Mouse (Mus musculus): ENCODE measurements around the gene Spp1.

Gene Spp1

GRCm38 (mm10) chr5:104434835-104435301 is at the start of gene Spp1:
Gene Spp1, plus strand, starts transcription at chr5:104435118.
- in situ Hi-C loops (cut with MboI, MseI): no loop called here

DNA sequence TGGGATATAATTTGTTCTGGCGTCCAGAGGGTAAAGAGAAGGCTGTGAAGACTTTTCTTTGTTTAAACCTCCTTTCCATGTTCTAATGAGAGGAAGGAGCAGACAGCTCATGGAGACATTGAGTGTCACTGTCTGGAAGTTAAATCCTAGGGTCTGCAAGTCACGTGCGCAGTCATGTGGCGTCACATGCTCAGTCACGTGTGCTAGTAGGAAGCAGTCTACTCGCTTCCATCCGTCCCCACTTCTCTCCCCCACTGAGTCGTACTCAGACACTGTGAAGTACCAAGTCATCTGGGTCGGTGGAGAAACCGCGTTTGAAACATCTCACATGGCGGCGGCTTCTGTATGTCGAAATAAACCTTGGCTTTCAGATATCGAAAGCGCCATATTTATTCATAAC is 49.4 kb upstream of the Spp1 start:
- in situ Hi-C loops (cut with MboI, MseI): no loop called here

GRCm38 (mm10) chr5:104386908-104387307 is 48.0 kb upstream of the Spp1 start:
- in situ Hi-C loops (cut with MboI, MseI): no loop called here

DNA sequence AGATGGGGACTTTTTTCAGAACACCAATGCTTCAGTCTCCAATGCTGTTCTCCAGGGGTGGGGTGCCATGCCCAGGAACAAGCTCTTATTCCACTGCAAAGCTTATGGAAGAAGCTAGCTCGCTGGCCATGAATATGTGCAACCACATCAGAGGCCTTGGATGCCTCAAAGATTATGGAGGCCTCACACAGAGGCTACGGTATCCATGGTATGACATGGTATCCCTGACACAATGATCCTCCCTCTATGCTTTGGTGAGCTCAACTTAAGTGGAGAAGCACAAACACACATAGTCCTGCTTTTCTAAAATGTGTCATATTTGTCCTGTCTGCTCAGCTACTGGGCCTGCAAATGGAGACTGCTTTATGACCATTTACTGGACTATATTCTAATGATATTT is 44.0 kb upstream of the Spp1 start:
- in situ Hi-C loops (cut with MboI, MseI): no loop called here

- in situ Hi-C loops (cut with MboI, MseI): no loop called here
These were observed 42.1 kb upstream of the Spp1 start for GRCm38 (mm10) chr5:104392784-104393183.

- in situ Hi-C loops (cut with MboI, MseI): no loop called here
These were observed 38.6 kb upstream of the Spp1 start for GRCm38 (mm10) chr5:104396286-104396685.

DNA sequence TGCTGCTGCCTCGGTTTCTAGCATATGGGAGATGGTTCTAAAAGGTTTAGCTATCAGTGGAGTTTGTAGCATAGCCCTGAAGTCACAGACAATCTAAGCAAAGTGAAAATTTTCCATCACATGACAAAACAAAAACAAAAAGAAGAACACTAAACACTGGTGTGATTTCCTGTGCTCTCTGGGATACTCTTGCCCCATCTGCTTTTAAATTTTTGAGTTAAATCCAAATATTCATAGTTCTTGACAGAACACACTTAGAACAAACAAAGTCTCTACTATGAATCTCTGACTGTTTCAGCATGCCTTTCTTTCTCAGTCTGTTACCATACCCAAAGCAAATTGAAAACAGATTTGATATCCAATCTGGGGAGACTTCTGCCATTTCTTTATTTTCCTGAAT is 36.9 kb upstream of the Spp1 start:
- in situ Hi-C loops (cut with MboI, MseI): no loop called here

DNA sequence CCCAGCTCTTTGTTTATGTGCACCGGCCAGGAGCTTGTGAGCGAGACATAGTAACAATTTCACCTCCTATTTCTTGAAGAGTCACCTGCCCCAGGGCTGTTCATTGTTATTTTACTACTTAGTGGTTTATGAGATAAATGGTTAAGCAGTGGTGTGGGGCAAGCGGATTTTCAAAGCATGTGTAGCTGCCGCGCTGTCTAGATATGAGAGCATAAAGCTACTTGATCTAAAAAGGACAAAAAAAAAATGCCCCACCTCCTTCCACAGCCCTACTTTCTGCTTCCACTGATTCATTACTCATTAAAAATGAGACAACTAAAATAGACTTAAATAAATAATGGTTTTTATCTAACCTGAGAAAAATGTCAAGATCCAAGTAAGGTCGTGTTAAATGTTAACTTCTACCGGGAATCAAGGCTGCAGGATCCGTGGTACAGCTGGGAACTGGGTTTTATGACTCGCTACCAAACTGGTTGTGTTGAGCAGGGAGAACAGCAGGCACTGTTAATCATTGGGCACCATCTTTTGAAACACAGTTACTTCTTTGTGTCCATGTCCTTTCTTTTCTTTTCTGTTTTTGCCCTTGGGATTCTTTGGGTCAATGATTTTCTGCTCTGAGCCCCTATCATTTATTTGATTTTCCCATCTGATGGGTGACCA is 35.5 kb upstream of the Spp1 start:
- in situ Hi-C loops (cut with MboI, MseI): no loop called here

GRCm38 (mm10) chr5:104399970-104400369 is 34.9 kb upstream of the Spp1 start:
- in situ Hi-C loops (cut with MboI, MseI): no loop called here

- in situ Hi-C loops (cut with MboI, MseI): no loop called here
These were observed 32.3 kb upstream of the Spp1 start for GRCm38 (mm10) chr5:104402651-104403050.

DNA sequence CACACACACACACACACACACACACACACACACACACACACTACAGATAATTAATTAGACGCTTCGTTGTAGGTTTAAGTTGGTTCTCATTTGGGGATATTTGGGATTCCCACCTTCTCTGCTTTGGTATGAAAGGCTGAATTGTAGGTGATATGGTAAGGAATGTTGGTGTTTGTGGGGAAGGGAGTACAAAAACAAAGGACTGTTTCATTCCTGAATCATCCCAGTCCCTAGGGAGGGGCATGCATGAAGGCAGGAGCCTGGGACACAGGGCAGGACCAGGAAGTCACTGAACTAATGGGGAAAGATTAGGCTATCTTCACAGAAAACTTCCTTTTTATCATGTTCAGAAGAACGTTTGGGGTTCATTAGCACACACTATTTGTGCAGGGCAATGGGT is 31.6 kb upstream of the Spp1 start:
- in situ Hi-C loops (cut with MboI, MseI): no loop called here

DNA sequence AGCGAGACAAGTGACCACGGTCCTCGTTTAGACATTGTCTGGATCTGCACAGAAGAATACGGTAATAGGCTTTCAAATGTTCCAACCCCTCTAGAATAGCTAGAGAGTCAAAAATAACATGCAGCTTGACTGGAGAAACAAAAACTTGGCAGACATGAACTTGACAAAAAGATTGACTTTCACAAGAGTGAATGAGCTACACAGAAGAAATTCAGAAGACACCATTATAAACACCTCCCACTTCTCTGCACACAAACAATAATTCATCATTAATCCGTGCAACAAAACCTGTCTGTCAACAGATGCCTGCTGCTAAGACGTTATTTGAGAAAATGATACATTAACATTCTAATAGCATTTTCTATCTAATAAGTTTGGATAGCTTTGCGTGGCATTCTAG is 30.4 kb upstream of the Spp1 start:
- in situ Hi-C loops (cut with MboI, MseI): no loop called here

DNA sequence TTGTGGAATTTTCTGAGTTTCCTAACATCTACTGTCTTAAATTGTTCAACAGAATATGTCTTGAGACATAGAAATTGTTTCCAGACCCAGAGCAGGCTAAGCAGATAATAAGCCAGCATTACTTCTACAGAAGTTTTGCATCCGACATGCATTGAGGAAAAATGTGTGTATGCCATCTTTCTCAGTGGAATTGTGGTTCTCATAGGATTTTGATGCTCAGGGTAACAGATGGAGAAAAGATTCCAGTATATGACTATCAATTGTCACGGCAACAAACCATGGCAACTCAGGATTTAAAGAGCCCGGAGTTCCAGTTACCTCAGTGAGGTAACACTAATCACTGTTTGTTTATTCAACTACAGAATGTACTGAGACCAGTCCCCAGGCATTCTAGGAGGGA is 29.9 kb upstream of the Spp1 start:
- in situ Hi-C loops (cut with MboI, MseI): no loop called here

GRCm38 (mm10) chr5:104406756-104407155 is 28.2 kb upstream of the Spp1 start:
- in situ Hi-C loops (cut with MboI, MseI): no loop called here

GRCm38 (mm10) chr5:104407541-104408231 is 27.2 kb upstream of the Spp1 start:
- in situ Hi-C loops (cut with MboI, MseI): no loop called here

DNA sequence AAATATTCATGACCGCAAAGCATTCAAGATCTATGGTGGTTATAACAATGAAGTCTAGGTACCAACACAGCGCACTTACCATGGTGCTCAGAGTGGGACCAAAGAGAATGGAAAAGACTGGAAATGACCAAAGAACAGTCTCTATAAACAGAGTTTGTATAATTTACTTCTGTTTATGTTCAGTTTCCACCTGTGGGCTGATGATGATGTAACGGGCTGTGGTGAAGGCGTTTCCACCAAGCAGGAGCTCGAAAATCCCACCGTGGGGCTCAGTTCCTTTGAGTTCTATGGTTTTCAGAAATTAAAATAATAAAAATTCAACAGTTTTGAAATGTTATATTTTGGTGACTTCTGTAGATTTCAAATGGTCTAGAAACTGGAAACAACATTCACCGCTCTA is 26.4 kb upstream of the Spp1 start:
- in situ Hi-C loops (cut with MboI, MseI): no loop called here

- in situ Hi-C loops (cut with MboI, MseI): no loop called here
These were observed 18.9 kb upstream of the Spp1 start for GRCm38 (mm10) chr5:104415999-104416398.

DNA sequence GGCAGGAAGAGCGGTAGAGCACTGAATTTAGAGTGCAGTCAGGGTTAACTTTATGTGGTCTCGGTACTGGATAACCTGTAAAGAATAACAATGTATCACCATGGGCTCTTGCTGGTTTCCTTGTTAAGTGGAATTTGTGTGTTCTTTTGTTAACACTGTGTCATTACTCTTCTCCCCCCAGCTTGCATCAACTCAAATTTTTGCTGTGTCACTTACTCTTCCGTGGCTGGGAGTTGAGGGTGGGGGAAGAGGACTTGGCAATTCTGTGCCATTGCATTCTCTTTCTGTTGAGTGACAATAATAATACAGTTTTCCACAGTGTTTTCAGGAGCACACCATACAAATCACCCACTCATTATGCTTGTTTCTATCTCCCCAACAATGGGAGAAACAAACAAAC is 17.9 kb upstream of the Spp1 start:
- in situ Hi-C loops (cut with MboI, MseI): no loop called here

GRCm38 (mm10) chr5:104417721-104418120 is 17.2 kb upstream of the Spp1 start:
- in situ Hi-C loops (cut with MboI, MseI): no loop called here

DNA sequence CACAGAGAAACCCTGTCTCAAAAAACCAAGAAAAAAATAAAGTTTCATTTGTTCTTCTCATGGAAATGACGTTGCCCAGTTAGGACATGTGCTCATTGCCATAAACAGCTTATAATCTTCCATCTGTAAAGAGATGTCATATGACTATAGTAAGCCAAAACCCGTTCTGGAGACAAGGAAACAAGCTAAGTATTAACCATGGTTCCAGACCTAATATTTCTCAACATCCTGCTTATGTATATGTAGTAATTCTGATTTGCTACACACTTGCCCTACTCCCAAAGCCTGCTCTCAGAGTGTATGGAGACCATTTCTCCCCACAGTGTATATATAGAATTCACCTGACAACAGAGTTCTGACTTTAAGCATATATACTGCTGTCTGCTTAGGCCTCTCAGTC is 12.9 kb upstream of the Spp1 start:
- in situ Hi-C loops (cut with MboI, MseI): no loop called here

DNA sequence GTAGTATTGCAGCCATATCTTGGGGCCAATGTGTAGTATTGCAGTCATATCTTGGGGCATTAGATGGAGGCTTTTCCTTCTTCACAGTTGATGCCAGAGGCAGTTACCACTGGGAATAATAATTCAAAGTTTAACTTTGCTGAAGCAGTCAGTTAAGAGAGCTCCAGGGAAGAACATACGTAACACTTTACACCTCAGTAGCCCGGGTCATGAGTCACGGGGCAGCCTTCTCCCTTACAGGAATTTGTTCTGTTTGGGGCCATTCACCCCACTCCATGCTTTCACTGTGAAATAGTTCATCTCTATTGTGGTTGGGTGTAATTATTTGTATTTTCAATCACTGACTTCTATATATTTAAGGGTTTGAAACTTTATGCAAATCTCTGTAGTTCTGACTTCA is 11.1 kb upstream of the Spp1 start:
- in situ Hi-C loops (cut with MboI, MseI): no loop called here

DNA sequence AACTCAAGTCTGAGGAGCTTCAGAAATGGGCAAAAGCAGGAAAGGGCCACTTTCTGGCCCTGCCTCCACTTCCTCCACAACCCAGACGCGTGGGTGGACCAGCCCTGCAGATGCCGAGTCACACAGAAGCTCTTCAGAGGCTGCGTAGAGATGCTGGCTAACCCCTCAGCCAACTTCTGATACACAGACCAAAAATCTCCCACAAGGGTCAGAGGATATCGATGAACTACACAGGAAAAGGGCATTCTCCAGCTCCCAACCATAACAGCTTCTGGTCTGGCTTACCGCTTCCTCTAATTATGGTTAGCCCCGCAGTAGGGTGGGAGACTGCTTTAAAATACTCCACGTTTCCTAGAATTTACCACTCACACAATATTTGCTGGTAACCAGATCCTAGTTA is 9.0 kb upstream of the Spp1 start:
- in situ Hi-C loops (cut with MboI, MseI): no loop called here

DNA sequence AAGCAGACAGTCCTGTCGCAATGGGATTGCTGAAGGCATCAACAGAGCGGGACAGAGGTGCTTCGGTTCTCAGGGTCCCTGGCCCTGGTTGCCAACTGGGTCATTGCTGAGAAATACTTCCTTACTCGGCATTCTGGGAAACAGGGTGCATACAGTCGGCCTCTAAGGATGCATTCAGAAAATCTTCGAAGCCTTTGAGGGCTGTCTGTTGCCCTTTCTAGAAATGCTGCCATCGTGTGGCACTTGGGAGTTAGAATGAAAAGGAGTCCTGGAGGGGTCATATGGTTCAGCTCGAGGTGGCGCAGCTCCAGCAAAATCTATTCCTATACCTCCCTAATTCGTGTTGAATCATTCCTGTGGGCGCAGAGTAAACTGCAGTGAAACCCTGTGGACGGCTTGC is 2.0 kb upstream of the Spp1 start:
- in situ Hi-C loops (cut with MboI, MseI): no loop called here
